Mouse (Mus musculus): ENCODE measurements around the gene Zfp622. TPM values are rescaled to one million over a fixed set of nuclear protein-coding genes. Genes with fewer than 3 reads are reported as not detected.
A peak's percentile ranks its signal among the peaks of the same experiment; 100 is the strongest.

Gene Zfp622
- polyA plus RNA-seq, 1 experiment: 102 TPM

- H3K79me2 ChIP-seq (ENCODE audit: control insufficient read depth, insufficient read depth): no peaks in the 10 kb centered on the region
- TF ChIP-seq E2F4 (IDR thresholded peaks at IDR 0.05; ENCODE audit: insufficient read depth) (no peak), SRF (IDR thresholded peaks at IDR 0.05; ENCODE audit: control insufficient read depth, insufficient read length, low read depth) (no peak), REST (IDR thresholded peaks at IDR 0.05; ENCODE audit: insufficient read depth, insufficient read length) (no peak), USF1 (IDR thresholded peaks at IDR 0.05; ENCODE audit: low read depth) (no peak), POLR2A (IDR thresholded peaks at IDR 0.05; ENCODE audit: insufficient read length, low read depth) (no peak), MYOG (IDR thresholded peaks at IDR 0.05; ENCODE audit: control insufficient read depth in 1 of 3, insufficient read depth in 1 of 3, insufficient read length in 2 of 3, low read depth in 2 of 3) (no peak), CEBPB (IDR thresholded peaks at IDR 0.05; ENCODE audit: insufficient read depth, poor library complexity, severe bottlenecking) (no peak), TCF12 (IDR thresholded peaks at IDR 0.05; ENCODE audit: insufficient read depth, poor library complexity, severe bottlenecking) (no peak), MYOD1 (IDR thresholded peaks at IDR 0.05; ENCODE audit: control insufficient read depth in 1 of 3, insufficient read length in 2 of 3, low read depth in 2 of 3) (no peak)
- H3ac ChIP-seq (ENCODE audit: control insufficient read depth, insufficient read length): no peak overlapping the region
- no peaks in the 10 kb centered on the region for H3K27me3 ChIP-seq (ENCODE audit: control insufficient read depth, insufficient read depth, insufficient read length)
- no peak overlapping the region for H3K4me2 ChIP-seq (ENCODE audit: low read depth)
- no peaks in the 10 kb centered on the region for H3K36me3 ChIP-seq (ENCODE audit: control insufficient read depth, insufficient read depth)
- no peak overlapping the region for H3K4me3 ChIP-seq
These were observed 24.5 kb downstream of the Zfp622 start for GRCm38 (mm10) chr15:26008621-26009020.

- Histone ChIP-seq H3K4me2 (ENCODE audit: low read depth) (no peak overlapping the region), H3ac (ENCODE audit: control insufficient read depth, insufficient read length) (no peak overlapping the region), H3K79me2 (ENCODE audit: control insufficient read depth, insufficient read depth) (no peaks in the 10 kb centered on the region), H3K27me3 (ENCODE audit: control insufficient read depth, insufficient read depth, insufficient read length) (no peaks in the 10 kb centered on the region), H3K36me3 (ENCODE audit: control insufficient read depth, insufficient read depth) (no peaks in the 10 kb centered on the region), H3K4me3 (no peak overlapping the region)
- TF ChIP-seq MYOD1 (IDR thresholded peaks at IDR 0.05; ENCODE audit: control insufficient read depth in 1 of 3, insufficient read length in 2 of 3, low read depth in 2 of 3): peak in 1 of 3 experiments; percentile 8
- TF ChIP-seq REST (IDR thresholded peaks at IDR 0.05; ENCODE audit: insufficient read depth, insufficient read length): no peak
- no peak for TF ChIP-seq SRF (IDR thresholded peaks at IDR 0.05; ENCODE audit: control insufficient read depth, insufficient read length, low read depth)
- TF ChIP-seq TCF12 (IDR thresholded peaks at IDR 0.05; ENCODE audit: insufficient read depth, poor library complexity, severe bottlenecking): no peak
These were observed 28.7 kb downstream of the Zfp622 start for GRCm38 (mm10) chr15:26012891-26013290.

GRCm38 (mm10) chr15:26015979-26016665 lies 32.0 kb downstream of the Zfp622 start:
- H3K4me3 ChIP-seq: no peak overlapping the region
- peak overlapping the region; percentile 61 for H3K4me2 ChIP-seq (ENCODE audit: low read depth)
- no peaks in the 10 kb centered on the region for H3K27me3 ChIP-seq (ENCODE audit: control insufficient read depth, insufficient read depth, insufficient read length)
- TF ChIP-seq MAX (IDR thresholded peaks at IDR 0.05; ENCODE audit: low read depth) (peak; percentile 44), SRF (IDR thresholded peaks at IDR 0.05; ENCODE audit: control insufficient read depth, insufficient read length, low read depth) (no peak), USF1 (IDR thresholded peaks at IDR 0.05; ENCODE audit: low read depth) (no peak), POLR2AphosphoS2 (IDR thresholded peaks at IDR 0.05; ENCODE audit: insufficient read length, low read depth) (no peak), POLR2A (IDR thresholded peaks at IDR 0.05; ENCODE audit: insufficient read length, low read depth) (no peak), E2F4 (IDR thresholded peaks at IDR 0.05; ENCODE audit: insufficient read depth) (no peak), CEBPB (IDR thresholded peaks at IDR 0.05; ENCODE audit: insufficient read depth, poor library complexity, severe bottlenecking) (0 out of 2 replicates have a peak, but pooled peaks have one; percentile 25), MYOD1 (IDR thresholded peaks at IDR 0.05; ENCODE audit: control insufficient read depth in 1 of 3, insufficient read length in 2 of 3, low read depth in 2 of 3) (peak in 2 of 3 experiments; percentile 96 to 97), TCF12 (IDR thresholded peaks at IDR 0.05; ENCODE audit: insufficient read depth, poor library complexity, severe bottlenecking) (peak; percentile 83), TCF3 (IDR thresholded peaks at IDR 0.05; ENCODE audit: insufficient read length, low read depth) (peak; percentile 46), REST (IDR thresholded peaks at IDR 0.05; ENCODE audit: insufficient read depth, insufficient read length) (no peak), MYOG (IDR thresholded peaks at IDR 0.05; ENCODE audit: control insufficient read depth in 1 of 3, insufficient read depth in 1 of 3, insufficient read length in 2 of 3, low read depth in 2 of 3) (peak; percentile 44 to 93 (median 77))
- no peaks in the 10 kb centered on the region for H3K79me2 ChIP-seq (ENCODE audit: control insufficient read depth, insufficient read depth)
- H3K36me3 ChIP-seq (ENCODE audit: control insufficient read depth, insufficient read depth): no peaks in the 10 kb centered on the region
- H3ac ChIP-seq (ENCODE audit: control insufficient read depth, insufficient read length): no peak overlapping the region

GRCm38 (mm10) chr15:26021721-26022120 lies 37.6 kb downstream of the Zfp622 start:
- TF ChIP-seq TCF12 (IDR thresholded peaks at IDR 0.05; ENCODE audit: insufficient read depth, poor library complexity, severe bottlenecking) (no peak), SRF (IDR thresholded peaks at IDR 0.05; ENCODE audit: control insufficient read depth, insufficient read length, low read depth) (no peak), REST (IDR thresholded peaks at IDR 0.05; ENCODE audit: insufficient read depth, insufficient read length) (no peak), USF1 (IDR thresholded peaks at IDR 0.05; ENCODE audit: low read depth) (no peak), MYOG (IDR thresholded peaks at IDR 0.05; ENCODE audit: control insufficient read depth in 1 of 3, insufficient read depth in 1 of 3, insufficient read length in 2 of 3, low read depth in 2 of 3) (no peak), TCF3 (IDR thresholded peaks at IDR 0.05; ENCODE audit: insufficient read length, low read depth) (no peak), POLR2AphosphoS2 (IDR thresholded peaks at IDR 0.05; ENCODE audit: insufficient read length, low read depth) (no peak), MAX (IDR thresholded peaks at IDR 0.05; ENCODE audit: low read depth) (no peak), POLR2A (IDR thresholded peaks at IDR 0.05; ENCODE audit: insufficient read length, low read depth) (no peak)
- no peaks in the 10 kb centered on the region for H3K79me2 ChIP-seq (ENCODE audit: control insufficient read depth, insufficient read depth)
- H3ac ChIP-seq (ENCODE audit: control insufficient read depth, insufficient read length): no peak overlapping the region
- no peak overlapping the region for H3K4me2 ChIP-seq (ENCODE audit: low read depth)
- no peaks in the 10 kb centered on the region for H3K36me3 ChIP-seq (ENCODE audit: control insufficient read depth, insufficient read depth)
- no peaks in the 10 kb centered on the region for H3K27me3 ChIP-seq (ENCODE audit: control insufficient read depth, insufficient read depth, insufficient read length)
- H3K4me3 ChIP-seq: no peak overlapping the region

- TF ChIP-seq MYOD1 (IDR thresholded peaks at IDR 0.05; ENCODE audit: control insufficient read depth in 1 of 3, insufficient read length in 2 of 3, low read depth in 2 of 3) (no peak), E2F4 (IDR thresholded peaks at IDR 0.05; ENCODE audit: insufficient read depth) (no peak), REST (IDR thresholded peaks at IDR 0.05; ENCODE audit: insufficient read depth, insufficient read length) (no peak), POLR2AphosphoS2 (IDR thresholded peaks at IDR 0.05; ENCODE audit: insufficient read length, low read depth) (no peak), MYOG (IDR thresholded peaks at IDR 0.05; ENCODE audit: control insufficient read depth in 1 of 3, insufficient read depth in 1 of 3, insufficient read length in 2 of 3, low read depth in 2 of 3) (no peak), MAX (IDR thresholded peaks at IDR 0.05; ENCODE audit: low read depth) (no peak), TCF3 (IDR thresholded peaks at IDR 0.05; ENCODE audit: insufficient read length, low read depth) (no peak), TCF12 (IDR thresholded peaks at IDR 0.05; ENCODE audit: insufficient read depth, poor library complexity, severe bottlenecking) (no peak), CEBPB (IDR thresholded peaks at IDR 0.05; ENCODE audit: insufficient read depth, poor library complexity, severe bottlenecking) (no peak), USF1 (IDR thresholded peaks at IDR 0.05; ENCODE audit: low read depth) (no peak), POLR2A (IDR thresholded peaks at IDR 0.05; ENCODE audit: insufficient read length, low read depth) (no peak), SRF (IDR thresholded peaks at IDR 0.05; ENCODE audit: control insufficient read depth, insufficient read length, low read depth) (no peak)
- H3K27me3 ChIP-seq (ENCODE audit: control insufficient read depth, insufficient read depth, insufficient read length): no peaks in the 10 kb centered on the region
- no peaks in the 10 kb centered on the region for H3K79me2 ChIP-seq (ENCODE audit: control insufficient read depth, insufficient read depth)
- no peaks in the 10 kb centered on the region for H3K36me3 ChIP-seq (ENCODE audit: control insufficient read depth, insufficient read depth)
- H3K4me3 ChIP-seq: no peak overlapping the region
- H3K4me2 ChIP-seq (ENCODE audit: low read depth): no peak overlapping the region
- no peak overlapping the region for H3ac ChIP-seq (ENCODE audit: control insufficient read depth, insufficient read length)
These were observed 38.5 kb downstream of the Zfp622 start for GRCm38 (mm10) chr15:26022636-26023035.

Data from myocyte (in vitro differentiated cells).